Mouse (Mus musculus): ENCODE measurements around the gene Yod1.

- no peak for TF ChIP-seq FLI1 (IDR thresholded peaks at IDR 0.05; ENCODE audit: low read length)
- TF ChIP-seq GATA1 (IDR thresholded peaks at IDR 0.05; ENCODE audit: borderline replicate concordance, low read length): no peak
Measured at GRCm38 (mm10) chr1:130710283-130711080, 6.6 kb upstream of the Yod1 start.
